Mouse (Mus musculus): Measurements from ENCODE around the gene Tril. TPM values are rescaled to one million over a fixed set of nuclear protein-coding genes. Genes with fewer than 3 reads are reported as not detected.

Gene Tril
- polyA plus RNA-seq, 1 experiment, result not detected

DNA sequence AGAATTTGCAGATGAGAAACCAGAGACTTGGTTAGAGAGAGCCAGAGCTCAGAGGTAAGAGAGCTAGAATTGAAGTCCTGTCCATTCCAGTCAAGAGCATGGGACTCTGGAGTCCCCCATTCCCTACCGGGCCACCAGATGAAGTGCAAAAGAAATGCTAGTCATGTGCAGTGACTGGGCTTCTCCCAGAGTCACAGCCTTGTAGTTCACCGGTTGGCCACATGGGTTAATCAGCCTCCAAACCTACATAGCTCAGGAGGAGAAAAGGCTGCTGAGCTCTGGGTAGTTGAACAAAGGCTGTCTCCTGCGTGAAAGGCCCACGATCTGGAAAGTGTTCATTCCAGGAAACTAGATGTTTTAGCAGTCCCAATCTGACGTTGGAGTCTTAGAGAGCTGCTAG, 24.8 kb downstream of the Tril start:
- no peak overlapping the region for H3K27ac ChIP-seq (ENCODE audit: insufficient read depth, low read depth, low read length)
- no peaks in the 10 kb centered on the region for H3K4me1 ChIP-seq (ENCODE audit: control insufficient read depth, insufficient read depth, low read length)
- H3K4me3 ChIP-seq (ENCODE audit: insufficient read depth, low read length), result no peak overlapping the region
- TF ChIP-seq POLR2A (IDR thresholded peaks at IDR 0.05; ENCODE audit: borderline replicate concordance, low read depth, low read length) (no peak), CTCF (IDR thresholded peaks at IDR 0.05; ENCODE audit: low read depth, low read length) (no peak)

DNA sequence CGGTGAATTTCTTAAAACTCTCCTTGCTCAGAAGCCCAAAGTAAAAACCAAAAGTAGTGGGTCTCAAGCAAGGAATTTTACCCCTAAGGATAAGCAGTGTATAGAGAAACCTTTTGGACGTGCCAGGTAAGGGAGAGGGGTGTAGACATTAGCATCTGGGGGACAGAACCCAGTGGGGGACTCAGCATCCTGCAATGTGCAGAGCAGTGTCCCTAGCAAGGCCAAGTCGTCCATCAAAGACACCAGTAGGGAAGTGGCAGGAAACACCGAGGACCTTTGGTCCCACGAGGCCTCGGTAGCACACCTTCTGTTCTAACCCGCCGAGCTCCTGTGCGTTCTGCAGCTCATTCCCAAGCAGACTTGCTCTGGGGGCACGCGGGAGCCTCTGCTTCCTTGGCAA, 25.6 kb downstream of the Tril start:
- no peaks in the 10 kb centered on the region for H3K4me1 ChIP-seq (ENCODE audit: control insufficient read depth, insufficient read depth, low read length)
- no peak overlapping the region for H3K27ac ChIP-seq (ENCODE audit: insufficient read depth, low read depth, low read length)
- no peak for TF ChIP-seq POLR2A (IDR thresholded peaks at IDR 0.05; ENCODE audit: borderline replicate concordance, low read depth, low read length)
- no peak for TF ChIP-seq CTCF (IDR thresholded peaks at IDR 0.05; ENCODE audit: low read depth, low read length)
- no peak overlapping the region for H3K4me3 ChIP-seq (ENCODE audit: insufficient read depth, low read length)

DNA sequence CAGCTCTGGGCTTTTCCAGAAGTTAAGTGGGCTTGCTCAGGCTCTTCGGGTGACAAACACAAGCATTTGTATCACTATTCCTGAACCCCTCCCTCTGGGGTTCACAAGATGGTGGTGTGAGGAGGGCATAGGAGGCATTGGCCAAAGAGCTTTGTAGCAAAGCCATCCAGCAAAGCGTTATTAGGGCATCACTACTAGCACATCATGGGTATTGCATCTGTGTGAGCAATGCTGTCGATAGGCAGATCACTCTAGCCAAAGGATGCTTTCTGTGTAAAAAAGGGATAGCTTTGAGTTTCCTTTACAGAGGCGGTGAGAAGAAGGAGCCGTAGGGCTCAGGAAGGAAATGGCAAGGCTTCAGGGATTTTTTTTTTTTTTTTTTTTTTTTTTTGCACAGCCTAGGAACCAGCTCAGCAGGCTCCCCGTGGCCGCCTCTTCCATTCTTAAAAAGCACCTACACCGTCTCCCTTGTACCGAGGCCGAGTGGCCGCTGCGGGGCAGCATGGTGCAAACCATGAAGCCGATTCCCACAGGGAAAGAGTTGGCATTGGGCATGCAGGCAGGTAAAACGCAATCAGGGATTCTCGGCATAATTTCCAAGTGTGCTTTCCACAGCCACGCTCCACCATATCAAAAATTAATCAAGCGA, 26.2 kb downstream of the Tril start:
- peak; percentile 46 for TF ChIP-seq CTCF (IDR thresholded peaks at IDR 0.05; ENCODE audit: low read depth, low read length)
- no peak for TF ChIP-seq POLR2A (IDR thresholded peaks at IDR 0.05; ENCODE audit: borderline replicate concordance, low read depth, low read length)
- Histone ChIP-seq H3K4me3 (ENCODE audit: insufficient read depth, low read length) (no peak overlapping the region), H3K4me1 (ENCODE audit: control insufficient read depth, insufficient read depth, low read length) (no peaks in the 10 kb centered on the region), H3K27ac (ENCODE audit: insufficient read depth, low read depth, low read length) (no peak overlapping the region)

DNA sequence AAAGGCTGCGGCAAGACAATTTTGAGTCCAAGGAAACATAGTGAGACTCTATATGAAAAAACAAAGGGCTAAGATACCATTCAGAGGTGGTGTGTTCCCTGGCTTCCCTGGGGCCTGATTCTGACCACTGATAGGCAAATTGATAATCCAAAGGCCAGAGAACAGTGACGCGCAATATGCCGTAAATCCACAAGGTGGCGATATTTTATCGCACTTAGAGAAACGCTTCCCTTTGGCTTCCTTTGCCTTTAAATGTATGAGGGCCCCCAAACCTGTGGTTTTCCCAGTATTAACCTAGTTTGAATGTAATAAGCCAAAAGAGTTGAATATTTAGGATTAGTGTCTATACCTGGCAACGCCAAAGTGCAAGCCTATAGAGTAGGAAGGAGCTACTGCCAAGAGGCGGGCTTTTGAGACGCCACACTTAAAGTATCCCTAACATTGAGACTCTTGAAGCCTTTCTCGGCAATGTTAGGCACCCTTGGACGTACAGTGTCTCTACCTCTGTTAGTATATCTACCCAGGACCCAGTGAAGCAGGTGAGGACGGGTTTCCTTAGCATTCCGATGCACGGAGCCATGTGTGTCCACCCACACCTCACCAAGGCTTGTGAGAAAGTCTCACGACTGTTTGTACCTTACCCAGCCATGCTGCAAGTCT, 37.6 kb downstream of the Tril start:
- TF ChIP-seq POLR2A (IDR thresholded peaks at IDR 0.05; ENCODE audit: borderline replicate concordance, low read depth, low read length) (no peak), CTCF (IDR thresholded peaks at IDR 0.05; ENCODE audit: low read depth, low read length) (no peak)
- Histone ChIP-seq H3K4me3 (ENCODE audit: insufficient read depth, low read length) (no peak overlapping the region), H3K4me1 (ENCODE audit: control insufficient read depth, insufficient read depth, low read length) (peaks cover 3% of the 10 kb centered on the region), H3K27ac (ENCODE audit: insufficient read depth, low read depth, low read length) (no peak overlapping the region)

DNA sequence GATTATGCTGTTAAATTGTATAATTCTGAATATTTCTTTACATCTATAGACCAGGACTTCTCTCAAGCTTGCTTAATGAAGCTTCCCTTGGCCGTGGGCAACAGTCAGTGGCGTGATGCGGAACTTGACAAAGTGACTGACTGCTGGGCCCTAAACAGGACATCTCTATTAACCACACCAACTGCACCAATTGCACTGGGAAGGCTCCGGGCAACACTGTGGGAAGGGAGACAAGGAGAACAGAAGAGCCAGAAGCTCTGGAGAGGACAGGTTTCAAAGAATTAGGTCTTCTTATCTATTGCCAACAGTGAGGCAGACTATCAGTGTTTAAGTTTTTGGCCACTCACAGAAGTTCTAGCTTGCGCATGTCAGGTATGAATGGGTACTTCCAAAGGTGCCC, 38.4 kb downstream of the Tril start:
- H3K4me1 ChIP-seq (ENCODE audit: control insufficient read depth, insufficient read depth, low read length), result peaks cover 3% of the 10 kb centered on the region
- no peak overlapping the region for H3K4me3 ChIP-seq (ENCODE audit: insufficient read depth, low read length)
- no peak overlapping the region for H3K27ac ChIP-seq (ENCODE audit: insufficient read depth, low read depth, low read length)
- no peak for TF ChIP-seq POLR2A (IDR thresholded peaks at IDR 0.05; ENCODE audit: borderline replicate concordance, low read depth, low read length)
- TF ChIP-seq CTCF (IDR thresholded peaks at IDR 0.05; ENCODE audit: low read depth, low read length), result no peak

DNA sequence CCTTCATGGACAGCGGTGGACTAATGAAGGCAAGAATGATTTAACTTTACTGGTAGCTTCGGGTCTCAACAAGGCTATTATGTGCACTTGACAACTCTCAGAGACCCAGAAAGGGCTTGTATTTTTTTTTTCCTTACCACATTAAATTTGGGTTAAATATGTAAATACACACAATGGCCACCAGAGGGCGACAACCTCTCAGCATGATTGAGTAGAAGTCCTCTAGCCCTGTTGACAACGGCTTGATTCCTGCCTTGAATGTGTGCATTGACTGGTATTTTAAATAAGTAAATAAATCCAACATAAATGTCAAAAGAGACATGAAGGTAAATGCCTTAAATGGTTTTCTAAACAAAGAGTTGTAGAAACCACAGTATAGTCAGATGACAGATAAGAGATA, 39.5 kb downstream of the Tril start:
- Histone ChIP-seq H3K4me3 (ENCODE audit: insufficient read depth, low read length) (no peak overlapping the region), H3K4me1 (ENCODE audit: control insufficient read depth, insufficient read depth, low read length) (peaks cover 3% of the 10 kb centered on the region), H3K27ac (ENCODE audit: insufficient read depth, low read depth, low read length) (no peak overlapping the region)
- TF ChIP-seq CTCF (IDR thresholded peaks at IDR 0.05; ENCODE audit: low read depth, low read length) (no peak), POLR2A (IDR thresholded peaks at IDR 0.05; ENCODE audit: borderline replicate concordance, low read depth, low read length) (no peak)

DNA sequence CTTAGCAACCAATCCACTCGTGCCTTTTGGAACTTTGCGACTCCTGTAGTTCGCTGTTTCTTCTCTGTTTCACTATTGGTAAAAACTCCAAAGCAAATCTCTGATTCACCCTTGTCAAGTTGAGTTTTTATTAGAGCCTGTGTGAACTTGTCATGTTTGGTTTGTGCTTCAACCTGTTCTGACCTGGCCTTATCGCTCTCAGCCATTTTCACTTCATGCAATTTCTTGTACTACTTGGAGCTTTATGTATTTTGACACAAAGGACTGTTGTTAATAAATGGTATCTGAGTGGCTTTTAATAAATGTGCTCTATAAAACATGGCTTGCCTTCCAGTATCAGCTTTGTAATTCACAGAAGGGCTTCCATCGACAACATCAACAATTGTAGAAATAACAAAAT, 40.6 kb downstream of the Tril start:
- Histone ChIP-seq H3K4me3 (ENCODE audit: insufficient read depth, low read length) (no peak overlapping the region), H3K4me1 (ENCODE audit: control insufficient read depth, insufficient read depth, low read length) (peaks cover 5% of the 10 kb centered on the region), H3K27ac (ENCODE audit: insufficient read depth, low read depth, low read length) (no peak overlapping the region)
- TF ChIP-seq POLR2A (IDR thresholded peaks at IDR 0.05; ENCODE audit: borderline replicate concordance, low read depth, low read length) (no peak), CTCF (IDR thresholded peaks at IDR 0.05; ENCODE audit: low read depth, low read length) (no peak)

DNA sequence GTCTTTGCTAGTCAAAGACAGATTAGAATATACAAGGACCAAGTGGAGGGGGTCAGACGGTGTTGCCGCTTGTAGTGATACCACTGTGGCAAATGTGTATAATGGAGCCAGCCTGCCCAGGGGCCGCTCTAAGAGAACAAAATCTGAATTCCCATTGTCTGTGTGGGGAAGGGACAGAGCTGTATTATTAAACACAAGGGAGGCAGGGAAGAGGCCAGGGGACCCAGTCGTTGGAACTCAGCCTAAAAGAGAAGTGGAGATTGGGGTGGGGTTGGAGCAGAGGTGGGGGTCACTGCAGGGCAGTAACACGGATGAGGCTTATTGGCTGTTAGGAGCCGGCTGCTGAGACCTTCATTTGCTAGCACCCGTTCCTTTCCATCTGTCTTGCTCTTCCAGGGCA, 41.1 kb downstream of the Tril start:
- H3K27ac ChIP-seq (ENCODE audit: insufficient read depth, low read depth, low read length), result no peak overlapping the region
- TF ChIP-seq POLR2A (IDR thresholded peaks at IDR 0.05; ENCODE audit: borderline replicate concordance, low read depth, low read length) (no peak), CTCF (IDR thresholded peaks at IDR 0.05; ENCODE audit: low read depth, low read length) (no peak)
- H3K4me1 ChIP-seq (ENCODE audit: control insufficient read depth, insufficient read depth, low read length), result peaks cover 5% of the 10 kb centered on the region
- H3K4me3 ChIP-seq (ENCODE audit: insufficient read depth, low read length), result no peak overlapping the region

DNA sequence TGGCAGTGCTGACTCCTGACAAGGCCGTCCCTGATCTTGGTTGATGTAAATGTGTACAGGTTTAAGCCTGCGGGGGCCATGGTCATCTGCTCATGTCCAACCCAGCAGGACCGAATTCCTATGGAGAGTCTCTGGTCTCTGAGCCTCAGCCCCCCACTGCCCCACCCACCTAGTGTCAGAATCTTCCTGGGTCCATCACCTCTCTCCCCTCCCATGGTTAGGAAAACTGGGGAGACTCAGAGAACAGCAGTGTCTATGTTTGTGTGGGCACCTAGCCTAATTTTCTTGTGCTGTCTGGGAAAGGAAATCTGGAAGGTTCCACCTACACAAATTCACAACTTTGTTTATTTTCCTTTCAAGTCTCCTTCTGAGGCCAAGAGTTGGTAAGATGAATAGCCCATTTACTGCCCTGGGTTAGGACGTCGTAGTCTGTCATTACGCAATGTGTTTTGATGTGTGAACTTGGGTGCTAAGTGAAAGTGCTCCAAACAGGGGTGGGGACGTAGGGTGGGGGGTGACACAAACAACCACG, 42.1 kb downstream of the Tril start:
- Histone ChIP-seq H3K27ac (ENCODE audit: insufficient read depth, low read depth, low read length) (no peak overlapping the region), H3K4me1 (ENCODE audit: control insufficient read depth, insufficient read depth, low read length) (peaks cover 5% of the 10 kb centered on the region), H3K4me3 (ENCODE audit: insufficient read depth, low read length) (no peak overlapping the region)
- no peak for TF ChIP-seq POLR2A (IDR thresholded peaks at IDR 0.05; ENCODE audit: borderline replicate concordance, low read depth, low read length)
- TF ChIP-seq CTCF (IDR thresholded peaks at IDR 0.05; ENCODE audit: low read depth, low read length), result no peak

DNA sequence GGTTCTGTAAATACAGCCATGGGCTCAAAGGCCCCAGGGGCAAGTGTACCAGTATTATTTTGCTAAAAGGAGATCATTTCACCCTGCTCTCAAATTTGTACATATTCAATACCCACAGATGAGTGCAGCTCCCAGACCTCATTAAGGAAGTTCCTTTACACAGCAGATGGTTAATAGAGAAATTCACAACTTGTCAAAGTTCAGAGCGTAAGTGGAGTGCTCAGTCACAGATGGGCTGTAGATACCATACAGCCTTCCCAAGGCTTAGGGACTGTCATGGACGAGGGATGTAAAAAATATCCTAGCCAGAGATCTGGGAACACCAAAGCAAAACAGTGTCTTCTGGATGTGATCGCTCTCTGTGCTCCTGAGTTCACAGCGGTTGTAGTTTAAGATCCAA, 52.4 kb downstream of the Tril start:
- no peak overlapping the region for H3K27ac ChIP-seq (ENCODE audit: insufficient read depth, low read depth, low read length)
- H3K4me3 ChIP-seq (ENCODE audit: insufficient read depth, low read length), result no peak overlapping the region
- TF ChIP-seq CTCF (IDR thresholded peaks at IDR 0.05; ENCODE audit: low read depth, low read length) (no peak), POLR2A (IDR thresholded peaks at IDR 0.05; ENCODE audit: borderline replicate concordance, low read depth, low read length) (no peak)
- H3K4me1 ChIP-seq (ENCODE audit: control insufficient read depth, insufficient read depth, low read length), result peaks cover 14% of the 10 kb centered on the region
